Mouse (Mus musculus): ENCODE results near the gene Scg2.

Gene Scg2

DNA sequence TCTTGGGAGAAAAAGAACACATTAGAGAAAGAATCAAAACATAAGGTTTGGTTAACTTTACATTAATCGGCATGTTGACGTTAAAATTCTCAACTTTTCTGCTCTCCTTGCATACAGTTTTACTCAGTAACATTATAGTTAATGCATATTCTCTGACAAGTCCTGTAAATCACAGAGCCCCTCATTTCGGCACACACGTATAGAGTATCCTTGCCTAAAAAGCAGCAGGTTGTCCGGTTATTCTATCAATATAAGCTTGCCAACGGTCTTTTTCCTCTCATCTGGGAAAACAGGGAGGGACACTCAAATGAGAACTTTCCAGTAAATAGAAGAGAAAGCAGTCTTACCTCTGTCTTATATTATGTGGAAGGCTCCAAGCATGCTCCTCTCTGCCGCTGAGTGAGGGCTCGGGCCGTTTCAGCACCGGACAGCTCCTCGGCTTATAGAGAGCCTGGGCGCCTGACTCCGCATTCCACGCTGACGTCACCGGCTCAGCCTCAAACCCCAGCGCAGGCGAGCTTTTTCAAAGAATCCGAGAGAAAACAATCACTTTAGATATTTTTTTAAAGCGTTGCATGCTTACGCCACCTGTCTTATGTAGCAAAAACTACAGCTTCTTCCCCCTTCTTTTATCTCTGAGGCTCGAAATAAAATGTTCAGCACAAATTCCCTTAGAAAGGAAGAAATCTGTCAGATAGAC is at the start of gene Scg2:
Scg2 (minus strand) TSS at position 512 of the 700 bp plus-strand sequence.
- DNase-seq (ENCODE audit: low read depth, low spot score): peak; percentile 1
- no peaks in the 10 kb centered on the region for H3K36me3 ChIP-seq (ENCODE audit: control insufficient read depth, insufficient read depth, low read length, poor library complexity, severe bottlenecking)
- no peaks in the 10 kb centered on the region for H3K27me3 ChIP-seq (ENCODE audit: control insufficient read depth, insufficient read depth, low read length, poor library complexity, severe bottlenecking)

- no peak for DNase-seq (ENCODE audit: low read depth, low spot score)
- H3K27me3 ChIP-seq (ENCODE audit: control insufficient read depth, insufficient read depth, low read length, poor library complexity, severe bottlenecking): no peaks in the 10 kb centered on the region
Observed at GRCm38 (mm10) chr1:79485546-79485945, 45.6 kb upstream of the Scg2 start.

DNA sequence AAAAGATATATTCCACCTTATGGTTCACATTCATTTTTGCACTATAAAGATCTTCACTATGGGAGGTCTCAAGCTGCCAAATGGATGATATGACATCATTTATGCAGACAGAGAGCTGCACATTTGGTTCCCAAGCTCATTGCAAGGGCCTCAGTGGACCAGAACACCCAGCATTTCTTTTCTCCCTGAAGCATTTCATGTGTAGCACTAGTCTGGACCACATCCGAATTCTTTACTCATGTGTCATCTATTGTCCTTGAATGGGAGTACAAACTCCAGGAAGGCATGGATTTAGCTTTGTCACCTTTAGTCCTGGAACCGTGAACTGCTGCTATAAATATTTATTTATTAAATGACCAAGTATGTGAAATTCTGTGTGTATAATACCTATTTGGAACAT is 30.9 kb upstream of the Scg2 start:
- no peak for DNase-seq (ENCODE audit: low read depth, low spot score)
- Histone ChIP-seq H3K27me3 (ENCODE audit: control insufficient read depth, insufficient read depth, low read length, poor library complexity, severe bottlenecking) (no peaks in the 10 kb centered on the region), H3K36me3 (ENCODE audit: control insufficient read depth, insufficient read depth, low read length, poor library complexity, severe bottlenecking) (no peaks in the 10 kb centered on the region)

More at GRCm38 (mm10) chr1:79485546-79485945, 45.6 kb upstream of the Scg2 start:
- H3K36me3 ChIP-seq (ENCODE audit: control insufficient read depth, insufficient read depth, low read length, poor library complexity, severe bottlenecking): no peaks in the 10 kb centered on the region

GRCm38 (mm10) chr1:79469871-79470270 is 30.0 kb upstream of the Scg2 start:
- H3K36me3 ChIP-seq (ENCODE audit: control insufficient read depth, insufficient read depth, low read length, poor library complexity, severe bottlenecking): no peaks in the 10 kb centered on the region
- DNase-seq (ENCODE audit: low read depth, low spot score): no peak

DNA sequence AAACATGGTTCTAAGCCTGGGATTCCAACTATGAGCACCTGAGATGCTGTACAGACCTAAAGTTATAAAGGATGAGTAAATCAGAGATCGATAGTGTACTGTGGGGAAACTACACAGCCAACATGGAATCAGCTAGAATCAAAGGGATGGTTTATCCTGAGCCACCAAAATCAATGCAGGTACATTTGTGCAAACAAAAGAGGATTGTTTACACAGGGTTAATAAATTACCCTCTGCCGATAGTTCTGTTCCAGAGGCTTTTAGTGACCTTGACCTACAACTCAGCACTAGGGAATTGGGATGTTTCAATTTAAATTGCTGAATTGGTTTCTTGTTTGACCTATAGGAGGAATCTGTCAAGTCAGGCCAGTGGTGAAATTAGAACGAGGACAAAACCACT is 26.7 kb upstream of the Scg2 start:
- DNase-seq (ENCODE audit: low read depth, low spot score): no peak
- no peaks in the 10 kb centered on the region for H3K36me3 ChIP-seq (ENCODE audit: control insufficient read depth, insufficient read depth, low read length, poor library complexity, severe bottlenecking)
- no peaks in the 10 kb centered on the region for H3K27me3 ChIP-seq (ENCODE audit: control insufficient read depth, insufficient read depth, low read length, poor library complexity, severe bottlenecking)

More at GRCm38 (mm10) chr1:79469871-79470270, 30.0 kb upstream of the Scg2 start:
- H3K27me3 ChIP-seq (ENCODE audit: control insufficient read depth, insufficient read depth, low read length, poor library complexity, severe bottlenecking): no peaks in the 10 kb centered on the region

- H3K27me3 ChIP-seq (ENCODE audit: control insufficient read depth, insufficient read depth, low read length, poor library complexity, severe bottlenecking): no peaks in the 10 kb centered on the region
- DNase-seq (ENCODE audit: low read depth, low spot score): no peak
- H3K36me3 ChIP-seq (ENCODE audit: control insufficient read depth, insufficient read depth, low read length, poor library complexity, severe bottlenecking): no peaks in the 10 kb centered on the region
Observed at GRCm38 (mm10) chr1:79458558-79458957, 18.6 kb upstream of the Scg2 start.

GRCm38 (mm10) chr1:79454164-79454563 is 14.2 kb upstream of the Scg2 start:
- no peaks in the 10 kb centered on the region for H3K27me3 ChIP-seq (ENCODE audit: control insufficient read depth, insufficient read depth, low read length, poor library complexity, severe bottlenecking)
- DNase-seq (ENCODE audit: low read depth, low spot score): no peak
- H3K36me3 ChIP-seq (ENCODE audit: control insufficient read depth, insufficient read depth, low read length, poor library complexity, severe bottlenecking): no peaks in the 10 kb centered on the region

GRCm38 (mm10) chr1:79452339-79452738 is 12.4 kb upstream of the Scg2 start:
- no peak for DNase-seq (ENCODE audit: low read depth, low spot score)
- Histone ChIP-seq H3K36me3 (ENCODE audit: control insufficient read depth, insufficient read depth, low read length, poor library complexity, severe bottlenecking) (no peaks in the 10 kb centered on the region), H3K27me3 (ENCODE audit: control insufficient read depth, insufficient read depth, low read length, poor library complexity, severe bottlenecking) (no peaks in the 10 kb centered on the region)

- H3K36me3 ChIP-seq (ENCODE audit: control insufficient read depth, insufficient read depth, low read length, poor library complexity, severe bottlenecking): no peaks in the 10 kb centered on the region
- no peaks in the 10 kb centered on the region for H3K27me3 ChIP-seq (ENCODE audit: control insufficient read depth, insufficient read depth, low read length, poor library complexity, severe bottlenecking)
- DNase-seq (ENCODE audit: low read depth, low spot score): no peak
Observed at GRCm38 (mm10) chr1:79450343-79451021, 10.6 kb upstream of the Scg2 start.

- H3K27me3 ChIP-seq (ENCODE audit: control insufficient read depth, insufficient read depth, low read length, poor library complexity, severe bottlenecking): no peaks in the 10 kb centered on the region
- no peaks in the 10 kb centered on the region for H3K36me3 ChIP-seq (ENCODE audit: control insufficient read depth, insufficient read depth, low read length, poor library complexity, severe bottlenecking)
- DNase-seq (ENCODE audit: low read depth, low spot score): no peak
Observed at GRCm38 (mm10) chr1:79449943-79450342, 10.0 kb upstream of the Scg2 start.

DNA sequence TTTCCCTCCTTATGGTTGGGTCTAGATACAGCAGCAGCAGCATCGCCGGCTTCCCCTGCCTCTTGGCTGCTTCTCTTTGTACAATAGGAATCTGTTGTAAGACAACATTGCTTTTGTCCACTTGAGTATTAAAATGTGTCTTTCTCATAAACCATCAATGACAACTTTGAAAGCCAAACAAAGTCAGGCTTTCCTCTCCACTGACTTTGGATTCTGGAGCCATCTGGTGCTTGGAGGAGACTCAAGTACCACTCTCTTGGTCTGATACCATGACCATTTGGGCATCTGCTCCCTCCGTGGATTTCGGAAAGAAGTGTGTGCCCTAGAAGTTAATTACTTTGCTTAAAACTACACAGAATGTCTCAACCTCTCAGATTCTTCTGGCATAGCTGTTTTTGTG is 5.7 kb upstream of the Scg2 start:
- H3K27me3 ChIP-seq (ENCODE audit: control insufficient read depth, insufficient read depth, low read length, poor library complexity, severe bottlenecking): no peaks in the 10 kb centered on the region

GRCm38 (mm10) chr1:79437755-79438154 is 2.2 kb downstream of the Scg2 start:
- H3K27me3 ChIP-seq (ENCODE audit: control insufficient read depth, insufficient read depth, low read length, poor library complexity, severe bottlenecking): no peaks in the 10 kb centered on the region
- H3K36me3 ChIP-seq (ENCODE audit: control insufficient read depth, insufficient read depth, low read length, poor library complexity, severe bottlenecking): no peaks in the 10 kb centered on the region
- DNase-seq (ENCODE audit: low read depth, low spot score): no peak

More for the DNA sequence above, 5.7 kb upstream of the Scg2 start:
- DNase-seq (ENCODE audit: low read depth, low spot score): no peak
- no peaks in the 10 kb centered on the region for H3K36me3 ChIP-seq (ENCODE audit: control insufficient read depth, insufficient read depth, low read length, poor library complexity, severe bottlenecking)

- H3K36me3 ChIP-seq (ENCODE audit: control insufficient read depth, insufficient read depth, low read length, poor library complexity, severe bottlenecking): no peaks in the 10 kb centered on the region
- no peaks in the 10 kb centered on the region for H3K27me3 ChIP-seq (ENCODE audit: control insufficient read depth, insufficient read depth, low read length, poor library complexity, severe bottlenecking)
- DNase-seq (ENCODE audit: low read depth, low spot score): no peak
Observed at GRCm38 (mm10) chr1:79436671-79437070, 3.2 kb downstream of the Scg2 start.

DNA sequence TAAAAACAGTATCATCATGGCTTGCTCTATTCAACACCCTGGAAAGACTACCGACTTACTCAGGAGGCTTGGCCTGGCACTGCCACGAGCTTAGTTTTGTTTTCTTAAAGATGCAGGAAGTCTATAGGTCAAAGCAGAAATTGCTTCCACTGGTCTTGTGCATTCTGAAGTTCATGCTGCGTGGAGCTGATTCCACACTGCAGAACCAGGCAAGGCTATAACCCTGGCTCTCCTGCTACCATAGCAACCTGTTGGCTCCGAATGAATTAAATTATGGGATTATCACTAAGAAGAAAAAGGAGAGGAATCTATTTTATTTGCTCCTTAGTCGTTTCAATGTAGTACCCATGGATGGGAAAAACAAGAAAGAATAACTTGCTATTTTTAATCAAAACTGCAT is 10.9 kb downstream of the Scg2 start:
- H3K36me3 ChIP-seq (ENCODE audit: control insufficient read depth, insufficient read depth, low read length, poor library complexity, severe bottlenecking): no peaks in the 10 kb centered on the region
- H3K27me3 ChIP-seq (ENCODE audit: control insufficient read depth, insufficient read depth, low read length, poor library complexity, severe bottlenecking): no peaks in the 10 kb centered on the region
- DNase-seq (ENCODE audit: low read depth, low spot score): no peak

- Histone ChIP-seq H3K36me3 (ENCODE audit: control insufficient read depth, insufficient read depth, low read length, poor library complexity, severe bottlenecking) (no peaks in the 10 kb centered on the region), H3K27me3 (ENCODE audit: control insufficient read depth, insufficient read depth, low read length, poor library complexity, severe bottlenecking) (no peaks in the 10 kb centered on the region)
- DNase-seq (ENCODE audit: low read depth, low spot score): no peak
Observed at GRCm38 (mm10) chr1:79415496-79415895, 24.4 kb downstream of the Scg2 start.

All from splenic B cell, adult 2 months (primary cell).